Mouse (Mus musculus) limb, embryonic 12.5 days (tissue): Measurements from ENCODE around the gene Daam2. TPM values are rescaled to one million over a fixed set of nuclear protein-coding genes. Genes with fewer than 3 reads are reported as not detected.

ENCODE experiments used
- ATAC-seq: fragments of 200-750 bp; cut with Nextera tagmentation; 2 replicates; pipeline ENCODE4 v1.8.0; 2017; ENCODE audit warnings: low read depth, moderate TSS enrichment; ENCODE audit not compliant: insufficient number of reproducible peaks, insufficient read depth, low FRiP score, low TSS enrichment
- H3K27ac ChIP-seq: fragments of 300-500 bp; sonication (generic); 2 replicates; pipeline ENCODE4 v1.5.1; 2016; ENCODE audit warnings: mild to moderate bottlenecking, moderate library complexity
- H3K27me3 ChIP-seq: fragments of 300-500 bp; sonication (generic); 2 replicates; pipeline ENCODE4 v1.6.1; 2016; ENCODE audit warnings: mild to moderate bottlenecking, moderate library complexity
- H3K36me3 ChIP-seq: fragments of 300-500 bp; sonication (generic); 2 replicates; pipeline ENCODE4 v1.6.1; 2016; ENCODE audit warnings: mild to moderate bottlenecking, moderate library complexity
- H3K4me1 ChIP-seq: fragments of 300-500 bp; sonication (generic); replicated peaks from 2 replicates; pipeline ENCODE4 v1.6.1; 2016
- H3K4me2 ChIP-seq: fragments of 300-500 bp; sonication (generic); 2 replicates; pipeline ENCODE4 v1.6.1; 2016; ENCODE audit warnings: mild to moderate bottlenecking, moderate library complexity
- H3K4me3 ChIP-seq: fragments of 300-500 bp; sonication (generic); replicated peaks from 2 replicates; pipeline ENCODE4 v1.5.1; 2016; ENCODE audit warnings: mild to moderate bottlenecking
- H3K9ac ChIP-seq: fragments of 300-500 bp; sonication (generic); replicated peaks from 2 replicates; pipeline ENCODE4 v1.6.1; 2016; ENCODE audit warnings: mild to moderate bottlenecking, moderate library complexity
- H3K9me3 ChIP-seq: fragments of 300-500 bp; sonication (generic); 2 replicates; pipeline ENCODE4 v1.6.1; 2016; ENCODE audit warnings: mild to moderate bottlenecking, moderate library complexity
- WGBS: fragments of 180-500 bp; shearing (Covaris S2); methylation state at CpG from one replicate; pipeline ENCODE4 v1.1.7; 2016; 5-methylcytosine and 5-hydroxymethylcytosine counted together
- polyA plus RNA-seq: library from polyadenylated mRNA; unstranded; fragments of >200 nt; fragmentation: Nextera tagmentation; extraction: Ambion mirVana; gene quantifications from 2 replicates; pipeline ENCODE4 v1.2.1, GENCODE M21; 2016

The Daam2 gene
- polyA plus RNA-seq, 1 experiment from 2014 or later = 10.7 TPM

DNA sequence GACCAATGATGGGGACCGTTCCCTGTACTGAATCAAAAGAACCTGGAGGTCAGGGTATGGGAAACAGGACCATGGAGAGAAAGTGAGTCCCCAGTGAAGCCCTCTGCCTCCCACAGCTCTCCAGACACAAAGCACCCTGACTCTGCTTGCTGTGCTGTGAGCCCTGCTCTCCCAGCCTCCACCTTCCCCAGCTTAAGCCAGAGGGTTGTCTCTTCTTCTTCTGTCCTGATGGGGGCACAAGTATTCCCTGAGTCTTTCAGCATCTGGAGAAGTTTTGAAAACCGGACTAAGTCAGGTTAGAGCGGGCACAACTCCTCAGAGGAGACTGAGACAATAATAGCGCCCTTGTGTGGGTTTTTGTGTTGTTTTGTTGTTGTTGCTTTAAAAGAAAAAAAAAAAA lies 2.2 kb downstream of the Daam2 start:
- no peaks in the 10 kb centered on the region for H3K27me3 ChIP-seq
- H3K27ac ChIP-seq = 0 out of 2 replicates have a peak overlapping the region, but pooled peaks have one; percentile 95
- peaks cover 41% of the 10 kb centered on the region for H3K4me1 ChIP-seq
- 50% methylated on average over 4 of the region's 4 CpGs for WGBS
- H3K9me3 ChIP-seq = no peaks in the 10 kb centered on the region
- no peak overlapping the region for H3K9ac ChIP-seq
- peak overlapping the region; percentile 48 for H3K4me3 ChIP-seq
- no peak for ATAC-seq
- no peaks in the 10 kb centered on the region for H3K36me3 ChIP-seq
- H3K4me2 ChIP-seq = peak overlapping the region; percentile 88

DNA sequence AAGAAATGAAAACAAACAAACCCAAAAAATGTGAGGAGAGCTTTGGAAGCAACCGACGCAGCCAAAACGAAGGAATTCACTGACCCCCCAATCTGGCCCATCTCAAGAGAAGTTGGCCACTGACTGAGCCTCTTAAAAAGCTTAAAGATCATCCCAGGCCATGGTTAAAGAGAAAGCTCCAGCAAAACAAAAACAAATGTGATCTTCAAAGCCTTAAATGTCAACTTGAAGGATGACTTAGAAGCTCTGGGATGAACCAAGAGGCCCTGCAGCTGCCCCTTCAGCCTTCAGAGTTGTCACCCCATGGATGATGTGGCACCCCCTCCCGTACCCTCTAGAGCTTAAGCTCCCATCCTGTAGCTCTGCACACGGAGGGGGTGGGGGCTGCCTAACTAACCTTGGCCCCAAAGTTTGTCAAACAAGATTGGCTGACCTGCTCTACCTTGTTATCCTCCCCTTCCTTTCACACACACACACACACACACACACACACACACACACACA lies 4.3 kb downstream of the Daam2 start:
- H3K4me3 ChIP-seq = no peak overlapping the region
- H3K4me1 ChIP-seq = peaks cover 40% of the 10 kb centered on the region
- no peaks in the 10 kb centered on the region for H3K27me3 ChIP-seq
- 13% methylated on average over 5 of the region's 5 CpGs for WGBS
- H3K9me3 ChIP-seq = no peaks in the 10 kb centered on the region
- no peaks in the 10 kb centered on the region for H3K36me3 ChIP-seq
- 0 out of 2 replicates have a peak overlapping the region, but pooled peaks have one; percentile 27 for H3K9ac ChIP-seq
- no peak overlapping the region for H3K4me2 ChIP-seq
- no peak overlapping the region for H3K27ac ChIP-seq
- no peak for ATAC-seq

DNA sequence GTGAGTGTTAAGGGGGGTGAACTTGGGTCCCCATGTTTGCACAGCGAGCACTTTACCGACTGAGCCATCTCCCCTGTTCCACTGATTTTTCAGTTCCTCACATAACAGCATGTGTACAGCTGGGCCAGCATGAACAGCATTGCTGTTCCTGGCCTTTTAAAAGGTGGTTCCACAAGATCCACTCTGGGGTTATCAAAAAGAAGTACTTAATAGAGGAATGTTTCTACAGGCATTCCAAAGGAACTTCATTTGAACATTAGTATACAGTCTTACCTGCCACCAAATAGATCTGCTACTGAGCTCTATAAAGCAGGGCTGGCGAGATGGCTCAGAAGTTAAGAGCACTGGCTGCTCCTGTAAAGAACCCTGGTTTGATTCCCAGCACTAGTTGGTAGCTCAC lies 8.0 kb downstream of the Daam2 start:
- no peaks in the 10 kb centered on the region for H3K27me3 ChIP-seq

DNA sequence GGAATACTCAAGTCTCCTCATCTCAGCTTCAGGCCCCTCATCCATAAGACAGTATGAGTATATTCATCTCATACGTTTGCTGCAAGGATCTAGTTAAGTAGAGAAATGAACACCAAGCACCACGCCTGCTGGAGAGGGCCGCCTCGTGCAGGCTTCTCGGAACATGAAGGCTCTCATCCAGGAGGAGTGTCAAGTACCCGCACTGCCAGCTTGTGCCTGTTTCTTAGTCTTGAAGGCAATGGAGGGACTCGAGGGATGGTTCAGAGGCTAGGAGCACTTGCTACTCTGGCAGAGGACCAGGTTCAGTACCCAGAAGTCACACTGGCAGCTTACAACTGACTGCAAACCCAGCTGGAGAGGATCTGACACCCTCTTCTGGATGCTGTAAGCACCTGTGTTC lies 12.2 kb downstream of the Daam2 start:
- Histone ChIP-seq H3K4me3 (no peak overlapping the region), H3K4me2 (no peak overlapping the region), H3K27me3 (no peaks in the 10 kb centered on the region), H3K27ac (no peak overlapping the region), H3K9ac (no peak overlapping the region), H3K36me3 (peaks cover 21% of the 10 kb centered on the region), H3K4me1 (peaks cover 3% of the 10 kb centered on the region; the same call in 1 of the 2 replicates), H3K9me3 (no peaks in the 10 kb centered on the region)
- ATAC-seq = no peak
- WGBS = 87% methylated on average over 7 of the region's 7 CpGs

More for the DNA sequence above, 8.0 kb downstream of the Daam2 start:
- Histone ChIP-seq H3K4me3 (no peak overlapping the region), H3K9ac (no peak overlapping the region), H3K36me3 (peaks cover 5% of the 10 kb centered on the region; the same call in 1 of the 2 replicates), H3K27ac (no peak overlapping the region), H3K4me1 (peaks cover 13% of the 10 kb centered on the region), H3K4me2 (no peak overlapping the region), H3K9me3 (no peaks in the 10 kb centered on the region)
- 78% methylated on average over 3 of the region's 3 CpGs for WGBS
- ATAC-seq = no peak

DNA sequence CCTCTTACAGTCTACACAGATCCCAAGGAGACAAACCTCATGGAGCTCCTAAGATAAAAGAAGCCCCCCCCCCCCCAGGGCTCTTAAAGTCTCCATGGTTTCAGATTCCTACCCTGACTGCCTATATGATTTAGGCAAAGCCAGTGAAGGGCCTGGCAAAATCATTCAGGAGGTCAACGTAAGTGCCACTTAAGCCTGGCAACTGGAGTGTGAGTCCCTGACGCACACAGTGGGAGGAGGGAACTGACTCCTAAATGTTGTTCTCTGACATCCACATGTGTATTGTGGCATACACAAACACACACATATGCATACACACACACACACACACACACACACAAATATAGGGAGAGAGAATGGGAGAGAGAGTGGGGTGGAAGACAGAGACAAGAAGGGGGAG lies 12.7 kb downstream of the Daam2 start:
- H3K27me3 ChIP-seq = no peaks in the 10 kb centered on the region
- ATAC-seq = no peak
- no peak overlapping the region for H3K9ac ChIP-seq
- no peak overlapping the region for H3K27ac ChIP-seq
- H3K9me3 ChIP-seq = no peaks in the 10 kb centered on the region
- no peak overlapping the region for H3K4me3 ChIP-seq
- peaks cover 21% of the 10 kb centered on the region for H3K36me3 ChIP-seq
- WGBS = 70% methylated on average over 2 of the region's 2 CpGs
- no peak overlapping the region for H3K4me2 ChIP-seq
- peaks cover 3% of the 10 kb centered on the region; the same call in 1 of the 2 replicates for H3K4me1 ChIP-seq

DNA sequence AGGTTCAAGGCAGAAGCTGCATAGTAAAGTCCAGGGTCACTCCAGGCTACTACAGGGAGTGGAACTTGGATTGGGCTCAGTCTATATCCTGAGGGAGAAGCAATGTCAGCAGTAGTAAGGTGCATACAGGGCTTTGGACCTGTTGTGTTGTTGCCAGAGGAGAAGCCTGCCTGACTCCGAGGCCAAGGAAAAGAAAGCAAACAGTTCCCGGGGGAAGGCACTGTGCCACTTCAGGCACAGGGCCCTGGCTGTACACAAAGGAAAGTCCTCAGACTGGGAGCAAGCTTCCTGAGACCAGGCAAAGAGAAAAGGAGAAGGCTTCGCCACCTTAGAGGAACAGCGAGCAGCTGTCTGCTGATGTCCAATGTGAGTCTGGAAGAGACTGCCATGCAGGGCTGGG lies 18.1 kb downstream of the Daam2 start:
- 92% methylated on average over 4 of the region's 4 CpGs for WGBS
- peaks cover 22% of the 10 kb centered on the region for H3K36me3 ChIP-seq
- H3K9me3 ChIP-seq = no peaks in the 10 kb centered on the region
- H3K4me3 ChIP-seq = no peak overlapping the region
- no peak overlapping the region for H3K4me2 ChIP-seq
- no peak overlapping the region for H3K9ac ChIP-seq
- no peaks in the 10 kb centered on the region for H3K27me3 ChIP-seq
- H3K27ac ChIP-seq = no peak overlapping the region
- peaks cover 15% of the 10 kb centered on the region for H3K4me1 ChIP-seq
- no peak for ATAC-seq

DNA sequence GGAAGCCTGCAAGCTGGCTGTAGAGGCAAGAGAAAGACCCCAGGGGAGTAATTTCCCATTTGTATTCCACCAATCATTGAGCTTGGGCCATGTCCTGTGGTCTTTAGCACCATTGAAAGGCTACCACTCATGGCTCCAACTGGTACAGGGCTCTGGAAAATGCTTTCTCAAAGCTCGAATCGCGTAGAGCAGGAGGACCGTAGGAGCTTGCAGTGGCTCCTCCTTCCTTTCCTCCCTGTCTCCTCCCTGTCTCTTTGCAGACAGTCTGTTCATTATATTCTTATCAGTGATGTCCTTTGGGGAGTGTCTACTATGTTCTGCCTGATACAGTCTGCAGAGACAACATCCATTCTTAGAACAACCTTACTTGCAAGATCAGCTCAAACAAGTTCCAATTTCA lies 18.7 kb downstream of the Daam2 start:
- Histone ChIP-seq H3K27me3 (no peaks in the 10 kb centered on the region), H3K9ac (no peak overlapping the region), H3K36me3 (peaks cover 21% of the 10 kb centered on the region), H3K9me3 (no peaks in the 10 kb centered on the region), H3K4me2 (no peak overlapping the region), H3K27ac (no peak overlapping the region), H3K4me1 (peaks cover 20% of the 10 kb centered on the region), H3K4me3 (no peak overlapping the region)
- WGBS = 85% methylated on average over 4 of the region's 4 CpGs
- no peak for ATAC-seq

DNA sequence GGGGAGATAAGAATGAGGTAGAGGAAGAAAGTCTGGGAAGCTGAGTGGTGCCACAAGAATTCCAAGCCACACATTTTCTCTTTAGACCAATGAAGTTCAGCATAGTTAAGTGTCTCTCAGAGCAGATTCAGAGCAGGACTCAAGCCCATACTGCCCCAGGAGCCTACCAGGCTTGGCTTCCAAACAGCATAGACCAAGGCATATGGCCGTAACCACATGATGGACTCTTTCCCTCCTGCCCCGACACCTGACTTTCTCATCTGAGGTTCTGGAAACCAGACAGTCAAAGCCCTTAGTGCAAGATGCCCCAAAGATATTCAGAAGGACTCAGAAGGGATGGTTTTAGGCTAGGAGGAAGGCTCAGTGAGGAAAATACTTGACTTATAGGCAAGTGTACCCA lies 19.6 kb downstream of the Daam2 start:
- H3K9ac ChIP-seq = no peak overlapping the region
- 89% methylated on average over 2 of the region's 2 CpGs for WGBS
- H3K27ac ChIP-seq = no peak overlapping the region
- peaks cover 14% of the 10 kb centered on the region; the same call in 1 of the 2 replicates for H3K36me3 ChIP-seq
- H3K27me3 ChIP-seq = no peaks in the 10 kb centered on the region
- no peak overlapping the region for H3K4me2 ChIP-seq
- H3K4me3 ChIP-seq = no peak overlapping the region
- no peak for ATAC-seq
- peaks cover 25% of the 10 kb centered on the region for H3K4me1 ChIP-seq
- no peaks in the 10 kb centered on the region for H3K9me3 ChIP-seq

DNA sequence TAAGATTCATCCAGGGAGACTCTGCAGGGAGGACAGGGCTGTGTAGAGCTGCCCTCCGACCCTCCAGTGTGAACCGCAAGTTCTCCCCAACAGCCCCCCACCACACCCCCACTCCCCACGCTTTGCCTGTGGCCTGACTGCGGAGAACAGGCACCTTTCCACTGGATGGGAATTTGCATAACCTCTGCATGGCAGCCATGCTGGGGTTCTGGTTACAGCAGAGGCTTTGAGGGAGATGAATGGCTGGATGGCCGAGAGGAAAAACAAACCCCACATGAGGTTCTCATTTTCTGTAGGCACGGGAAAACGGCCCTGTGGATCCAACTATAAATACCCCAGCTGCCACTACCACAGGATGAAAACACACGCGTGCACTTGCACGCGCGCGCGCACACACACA lies 23.4 kb downstream of the Daam2 start:
- Histone ChIP-seq H3K27ac (peak overlapping the region; percentile 86), H3K9me3 (no peaks in the 10 kb centered on the region), H3K4me3 (no peak overlapping the region), H3K36me3 (0 out of 2 replicates have a peak, but pooled peaks cover 3% of the 10 kb centered on the region), H3K27me3 (no peaks in the 10 kb centered on the region), H3K4me2 (peak overlapping the region; percentile 23), H3K9ac (no peak overlapping the region), H3K4me1 (peaks cover 27% of the 10 kb centered on the region)
- ATAC-seq = peak; percentile 56
- WGBS = 43% methylated on average over 14 of the region's 14 CpGs

DNA sequence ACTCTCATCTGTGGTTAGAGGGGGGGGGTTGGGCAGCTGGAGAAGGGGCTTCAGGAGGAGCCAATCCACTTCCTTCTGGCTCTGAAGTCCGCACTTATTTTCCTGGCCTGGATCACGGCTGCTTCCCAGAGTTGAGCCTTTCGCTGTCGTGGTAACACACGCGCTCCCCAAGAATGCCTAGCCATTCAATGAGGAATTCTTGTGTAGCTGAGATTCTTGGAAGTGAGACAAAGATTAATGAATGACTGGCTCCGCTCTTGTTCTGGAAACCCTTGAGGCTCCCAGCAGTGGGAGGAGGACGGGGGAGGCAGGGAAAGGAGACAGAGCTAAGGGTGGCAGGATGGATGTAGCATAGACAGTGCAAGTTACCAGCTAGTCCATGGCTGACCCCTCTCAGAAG lies 24.9 kb downstream of the Daam2 start:
- no peak overlapping the region for H3K9ac ChIP-seq
- no peak overlapping the region for H3K4me3 ChIP-seq
- no peaks in the 10 kb centered on the region for H3K9me3 ChIP-seq
- no peak overlapping the region for H3K4me2 ChIP-seq
- 66% methylated on average over 8 of the region's 8 CpGs for WGBS
- H3K36me3 ChIP-seq = peaks cover 8% of the 10 kb centered on the region; the same call in 1 of the 2 replicates
- ATAC-seq = no peak
- H3K27me3 ChIP-seq = no peaks in the 10 kb centered on the region
- peaks cover 27% of the 10 kb centered on the region for H3K4me1 ChIP-seq
- H3K27ac ChIP-seq = 0 out of 2 replicates have a peak overlapping the region, but pooled peaks have one; percentile 23

DNA sequence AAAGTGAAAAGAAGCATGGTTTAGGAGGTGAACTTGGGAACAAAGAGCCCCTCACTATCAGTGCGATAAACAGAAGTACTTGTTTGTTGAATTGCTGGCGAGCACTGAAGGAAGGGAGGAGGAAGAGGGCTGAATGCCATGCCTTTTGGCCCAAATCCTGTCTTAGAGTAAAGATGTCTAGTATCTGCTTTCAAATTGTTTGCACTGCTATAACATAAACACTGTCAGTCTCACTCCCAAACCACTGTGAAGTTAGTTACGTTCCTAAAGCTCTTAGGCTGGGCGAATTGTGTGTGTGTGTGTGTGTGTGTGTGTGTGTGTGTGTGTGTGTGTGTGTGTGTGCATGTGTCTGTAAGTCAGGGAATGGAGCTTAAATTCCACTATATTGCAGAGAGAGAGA lies 28.6 kb downstream of the Daam2 start:
- ATAC-seq = no peak
- peaks cover 17% of the 10 kb centered on the region for H3K4me1 ChIP-seq
- H3K9me3 ChIP-seq = no peaks in the 10 kb centered on the region
- WGBS = 76% methylated on average over 4 of the region's 4 CpGs
- H3K27me3 ChIP-seq = no peaks in the 10 kb centered on the region
- peaks cover 23% of the 10 kb centered on the region; the same call in 1 of the 2 replicates for H3K36me3 ChIP-seq
- no peak overlapping the region for H3K27ac ChIP-seq
- H3K4me2 ChIP-seq = no peak overlapping the region
- no peak overlapping the region for H3K9ac ChIP-seq
- H3K4me3 ChIP-seq = no peak overlapping the region

DNA sequence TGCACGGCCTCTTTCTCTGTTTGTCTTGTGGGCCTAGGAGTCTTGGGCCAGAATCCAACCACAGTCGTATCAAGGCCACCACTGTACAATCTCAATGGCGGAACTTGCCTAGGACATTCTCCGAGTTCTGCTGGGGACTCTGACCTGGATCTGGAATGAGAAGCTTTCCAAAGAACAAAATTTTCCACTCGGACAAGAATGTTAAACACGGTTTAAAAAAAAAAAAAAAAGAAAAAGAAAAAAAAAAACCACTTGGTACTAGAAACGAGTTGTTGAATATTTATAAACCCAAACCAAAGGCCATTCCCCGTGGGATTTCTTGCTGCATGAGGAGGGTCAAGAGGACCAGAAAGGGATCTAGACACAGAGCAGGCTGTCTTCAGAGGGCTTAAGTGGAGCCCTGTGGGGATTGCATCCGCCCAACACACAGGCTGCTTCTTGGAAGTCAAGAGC lies 29.9 kb downstream of the Daam2 start:
- H3K27me3 ChIP-seq = no peaks in the 10 kb centered on the region
- no peak overlapping the region for H3K4me3 ChIP-seq
- no peak overlapping the region for H3K4me2 ChIP-seq
- no peak for ATAC-seq
- H3K9me3 ChIP-seq = no peaks in the 10 kb centered on the region
- H3K4me1 ChIP-seq = peaks cover 5% of the 10 kb centered on the region
- 84% methylated on average over 9 of the region's 9 CpGs for WGBS
- H3K9ac ChIP-seq = no peak overlapping the region
- H3K36me3 ChIP-seq = peaks cover 24% of the 10 kb centered on the region; the same call in 1 of the 2 replicates
- no peak overlapping the region for H3K27ac ChIP-seq
